In genomic region chr14:61681708-61682701, GRCm38 (mm10) we compare ENCODE assay signal across 8 mouse cellular contexts.
A peak's percentile ranks its signal among the peaks of the same experiment; 100 is the strongest.
DNase-seq lines count a peak whose midpoint lies in the region; ATAC-seq and TF ChIP-seq lines count a peak whose summit lies in the region.

No protein-coding gene starts in this region.

- no peaks in the 10 kb centered on the region for H3K36me3 ChIP-seq in hindbrain, postnatal 0 days (ENCODE audit: insufficient read depth, low read length)

- no peaks in the 10 kb centered on the region for H3K4me1 ChIP-seq in hindbrain, postnatal 0 days (ENCODE audit: insufficient read depth, low read length)

- TF ChIP-seq CTCF in gastrocnemius, adult 2 months (IDR thresholded peaks at IDR 0.05) = no peak; the same call in 1 of the 2 replicates
- TF ChIP-seq CTCF in hindbrain, postnatal 0 days (IDR thresholded peaks at IDR 0.05; ENCODE audit: low read depth) = 0 out of 2 replicates have a peak, but pooled peaks have one; percentile 2

- intact Hi-C loops in gastrocnemius, adult 2 months (cut with DNase I) = loop anchor here (2.0 to 10.0 kb wide), 3 partner anchors 33 to 363 kb away; partner anchors contain the start of gene Spryd7

- H3K27ac ChIP-seq in gastrocnemius, adult 2 months = peak overlapping the region; percentile 100
- H3K27ac ChIP-seq in hindbrain, postnatal 0 days = peak overlapping the region; percentile 90

- H3K4me3 ChIP-seq in gastrocnemius, adult 2 months = peak overlapping the region; percentile 97
- H3K4me3 ChIP-seq in hindbrain, postnatal 0 days (ENCODE audit: low read length) = peak overlapping the region; percentile 85

- DNase-seq in cerebellum, postnatal 4 days (ENCODE audit: low spot score in 2 of 2) = peak; percentile 70 to 87
- DNase-seq in gastrocnemius, adult 2 months = peak; percentile 97
- DNase-seq in hindbrain, postnatal 0 days (ENCODE audit: low spot score) = peak; percentile 86
- peak; percentile 65 to 86 for DNase-seq in left cerebral cortex, adult 8-10 months (ENCODE audit: low spot score in 2 of 2)
- peak; percentile 93 to 94 for DNase-seq in right cerebral cortex, postnatal 10 days (ENCODE audit: low spot score in 2 of 2)
- DNase-seq in urinary bladder, postnatal 14 days (ENCODE audit: low spot score) = peak; percentile 94

- WGBS in hindbrain, postnatal 0 days = 1% methylated on average over 78 of the region's 90 CpGs

- peaks cover 25% of the 10 kb centered on the region for H3K27me3 ChIP-seq in hindbrain, postnatal 0 days (ENCODE audit: insufficient read depth, low read length)

- peak; percentile 44 for ATAC-seq in activated CD4-positive, CD25-positive, alpha-beta regulatory T cell, adult 4 months
- ATAC-seq in hindbrain, postnatal 0 days = peak; percentile 80
- peak; percentile 66 for ATAC-seq in megakaryocyte, adult 5-6 weeks (ENCODE audit: poor library complexity, severe bottlenecking)

- peak overlapping the region; percentile 94 for H3K4me2 ChIP-seq in hindbrain, postnatal 0 days (ENCODE audit: low read depth, low read length)

- peak overlapping the region; percentile 85 for H3K9ac ChIP-seq in hindbrain, postnatal 0 days (replicated peaks; ENCODE audit: low read length)

- H3K9me3 ChIP-seq in hindbrain, postnatal 0 days (ENCODE audit: low read length) = no peaks in the 10 kb centered on the region

Comparison
In these comparisons a context has a peak if more than half of its experiments do, and no peak if none do; other contexts are left out.
1. Peak in every context shown above with its lines: DNase-seq, ATAC-seq, H3K4me3 ChIP-seq and H3K27ac ChIP-seq.